Mouse (Mus musculus) C2C12 (cell line): ENCODE results near the gene Olfr523.

ENCODE experiments used
- CEBPB ChIP-seq: IDR thresholded peaks from one replicate; pipeline ENCODE4 v1.6.1; 2011; ENCODE audit warnings: low read depth, mild to moderate bottlenecking, control low read depth, moderate library complexity
- CTCF ChIP-seq: IDR thresholded peaks from one replicate; pipeline ENCODE4 v1.5.1; 2011; ENCODE audit not compliant: control insufficient read depth, insufficient read depth, insufficient read length
- USF1 ChIP-seq: IDR thresholded peaks from one replicate; pipeline ENCODE4 v1.6.1; 2011; ENCODE audit warnings: low read depth, mild to moderate bottlenecking, control low read depth, moderate library complexity

DNA sequence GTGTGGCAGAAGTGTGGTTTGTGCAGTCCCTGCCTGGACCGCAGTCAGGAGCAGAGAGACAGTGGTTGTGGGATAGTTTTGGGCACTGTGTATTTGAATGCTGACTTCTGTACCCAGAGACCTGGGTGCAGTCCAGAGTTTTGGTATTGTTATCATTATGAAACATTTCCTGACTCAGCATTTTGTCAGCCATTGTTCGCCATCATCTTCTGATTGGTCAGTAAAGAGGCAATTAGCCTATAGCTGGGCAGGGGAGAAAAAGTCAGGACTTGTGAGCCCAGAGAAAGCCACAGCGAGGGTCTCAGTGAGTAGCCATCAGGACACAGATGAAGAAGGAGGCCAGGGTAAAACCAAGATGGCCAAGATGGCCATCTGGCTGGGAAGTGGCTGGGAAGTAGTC, 12.7 kb upstream of the Olfr523 start:
- TF ChIP-seq CTCF: no peak
- no peak for TF ChIP-seq CEBPB
- TF ChIP-seq USF1: no peak
